Mouse (Mus musculus): ENCODE data around the gene Nudt7.

DNA sequence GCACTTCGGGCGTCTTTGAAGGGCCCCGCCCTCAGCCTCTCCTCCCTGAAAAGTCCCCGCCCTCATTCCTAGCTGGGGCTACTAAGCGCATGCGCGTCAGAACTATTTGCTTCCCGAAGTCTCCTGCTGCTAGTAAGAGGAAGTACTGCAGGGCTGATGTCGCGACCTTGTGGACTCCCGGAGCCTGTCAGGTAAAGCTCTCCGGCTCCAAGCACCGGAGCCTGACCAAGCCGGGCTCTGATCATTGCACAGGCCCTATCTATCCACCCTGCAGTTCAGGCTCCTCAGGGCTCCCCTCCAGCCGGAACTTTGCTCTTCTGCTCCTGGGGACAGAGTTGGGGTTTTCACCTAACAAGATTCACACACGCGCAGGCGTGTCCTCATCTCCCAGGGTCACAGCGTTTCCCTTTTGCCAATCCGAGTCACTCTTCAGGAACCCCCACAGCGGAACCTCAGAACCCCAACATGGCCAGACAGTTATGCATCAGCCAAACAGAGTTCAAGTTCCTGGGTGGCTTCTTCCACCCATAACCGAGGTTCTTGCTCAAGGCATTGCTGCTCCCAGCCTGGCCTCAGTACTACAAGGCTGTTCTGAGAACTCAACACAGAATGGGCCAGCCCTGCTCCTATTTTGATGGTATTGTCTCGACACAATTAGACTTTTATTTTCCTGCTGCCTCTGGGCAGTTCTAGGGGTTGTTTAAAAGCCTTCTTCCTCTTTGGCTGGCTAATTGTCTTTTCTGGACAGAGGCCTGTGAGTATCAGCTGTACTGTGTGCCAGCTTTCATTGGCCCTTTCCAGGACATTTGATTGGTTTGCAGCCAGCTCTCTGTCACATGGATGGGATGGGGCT lies at the start of gene Nudt7:
- TF ChIP-seq CTCF (IDR thresholded peaks at IDR 0.05; ENCODE audit: control insufficient read depth, insufficient read depth, insufficient replicate concordance, low read depth, low read length) = no peak
- TF ChIP-seq POLR2A (IDR thresholded peaks at IDR 0.05; ENCODE audit: control insufficient read depth, low read depth, low read length) = no peak
